Mouse (Mus musculus) adrenal gland, postnatal 25 days (tissue): ENCODE results near the gene Gm156. TPM values are rescaled to one million over a fixed set of nuclear protein-coding genes. Genes with fewer than 3 reads are reported as not detected.
"Not testable (repeated sequence)": the region's sequence is repeated elsewhere in the genome, so short reads cannot be mapped to it uniquely, and the experiment has no call there.

Source experiments
- DNase-seq: peaks from one replicate; pipeline ENCODE4 v3.0.0; 2021; ENCODE audit warnings: mixed read lengths
- long read RNA-seq: library from polyadenylated mRNA; stranded (forward); transcript quantifications from one replicate; pipeline ENCODE4 v2.0.0, GENCODE M21; 2021
- total RNA-seq: library from RNA; stranded (reverse); gene quantifications from 2 replicates; pipeline ENCODE4 v1.2.3, GENCODE M21; 2021

Gene Gm156
- not detected in 2 replicates for total RNA-seq
- long read RNA-seq: 0 reads

GRCm38 (mm10) chr6:129784170-129784569, at the start of gene Gm156:
TSS of gene Gm156 (minus strand) at chr6:129784270.
- not testable (repeated sequence) for DNase-seq

GRCm38 (mm10) chr6:129825559-129825958, 41.5 kb upstream of the Gm156 start:
- no peak for DNase-seq

GRCm38 (mm10) chr6:129824004-129824403, 39.9 kb upstream of the Gm156 start:
- no peak for DNase-seq

GRCm38 (mm10) chr6:129817731-129818130, 33.7 kb upstream of the Gm156 start:
- DNase-seq: no peak

- no peak for DNase-seq
Observed at GRCm38 (mm10) chr6:129747654-129748032, 36.4 kb downstream of the Gm156 start.

GRCm38 (mm10) chr6:129747016-129747653, 36.9 kb downstream of the Gm156 start:
- DNase-seq: no peak

- no peak for DNase-seq
Observed at GRCm38 (mm10) chr6:129746151-129746550, 37.9 kb downstream of the Gm156 start.

- DNase-seq: no peak
Observed at GRCm38 (mm10) chr6:129740069-129740721, 43.9 kb downstream of the Gm156 start, which contains the start of gene Klri2. TSS of gene Klri2 (minus strand) at chr6:129740484.

GRCm38 (mm10) chr6:129736414-129736813, 47.7 kb downstream of the Gm156 start:
- no peak for DNase-seq

- DNase-seq: no peak
Observed at GRCm38 (mm10) chr6:129727237-129727636, 56.8 kb downstream of the Gm156 start.

- DNase-seq: no peak
Observed at GRCm38 (mm10) chr6:129721390-129721789, 62.7 kb downstream of the Gm156 start.

GRCm38 (mm10) chr6:129720487-129720886, 63.6 kb downstream of the Gm156 start:
- DNase-seq: no peak

- no peak for DNase-seq
Observed at GRCm38 (mm10) chr6:129717032-129717431, 67.0 kb downstream of the Gm156 start, which contains the start of gene Klri1. TSS of gene Klri1 (minus strand) at chr6:129717132.

Other genes with a start within 250 kb of the Gm156 start
- not detected in 2 replicates for gene Klre1, start 206.4 kb downstream of the Gm156 start, total RNA-seq
- gene Klrd1, start 192.5 kb downstream of the Gm156 start, total RNA-seq: not detected in 2 replicates
- not detected in 2 replicates for gene Klrk1, start 160.4 kb downstream of the Gm156 start, total RNA-seq
- not detected in 2 replicates for gene Klrc3, start 140.9 kb downstream of the Gm156 start, total RNA-seq
- not detected in 2 replicates for gene Klrc2, start 123.6 kb downstream of the Gm156 start, total RNA-seq
- not detected in 2 replicates for gene Klrc1, start 105.3 kb downstream of the Gm156 start, total RNA-seq
- not detected in 2 replicates for gene Klri1, start 67.1 kb downstream of the Gm156 start, total RNA-seq
- gene Klri2, start 43.8 kb downstream of the Gm156 start, total RNA-seq: not detected in 2 replicates
- gene Gm17631, start 78.4 kb upstream of the Gm156 start, total RNA-seq: not detected in 2 replicates
- not detected in 2 replicates for gene Klra17, start 92.4 kb upstream of the Gm156 start, total RNA-seq
- gene Klra5, start 133.4 kb upstream of the Gm156 start, total RNA-seq: not detected in 2 replicates
- gene Klra6, start 242.7 kb upstream of the Gm156 start, total RNA-seq: not detected in 2 replicates